Mouse (Mus musculus): ENCODE results near the gene Lrmda. TPM values are rescaled to one million over a fixed set of nuclear protein-coding genes. Genes with fewer than 3 reads are reported as not detected.

Lrmda gene
- polyA plus RNA-seq, 1 experiment from 2014 or later: 0.20 TPM

- Histone ChIP-seq H3K27me3 (ENCODE audit: control insufficient read depth, insufficient read depth, low read length) (no peaks in the 10 kb centered on the region), H3K9me3 (ENCODE audit: control insufficient read depth, low read length) (no peaks in the 10 kb centered on the region), H3K4me2 (ENCODE audit: low read depth, severe bottlenecking) (no peak overlapping the region), H3K27ac (replicated peaks; ENCODE audit: low read depth, low read length) (no peak overlapping the region), H3K4me1 (ENCODE audit: control insufficient read depth, insufficient read depth, low read length) (no peaks in the 10 kb centered on the region), H3K4me3 (ENCODE audit: low read depth, low read length) (no peak overlapping the region), H3K9ac (ENCODE audit: low read length) (no peak overlapping the region), H3K36me3 (ENCODE audit: control insufficient read depth, insufficient read depth, low read length) (no peaks in the 10 kb centered on the region)
- ATAC-seq (ENCODE audit: insufficient number of reproducible peaks, low FRiP score, low TSS enrichment, low read depth) (no peak), DNase-seq (ENCODE audit: low spot score) (no peak)
- WGBS: 93% methylated on average over 4 of the region's 4 CpGs
Observed at GRCm38 (mm10) chr14:22841136-22841535, 821.6 kb downstream of the Lrmda start.

DNA sequence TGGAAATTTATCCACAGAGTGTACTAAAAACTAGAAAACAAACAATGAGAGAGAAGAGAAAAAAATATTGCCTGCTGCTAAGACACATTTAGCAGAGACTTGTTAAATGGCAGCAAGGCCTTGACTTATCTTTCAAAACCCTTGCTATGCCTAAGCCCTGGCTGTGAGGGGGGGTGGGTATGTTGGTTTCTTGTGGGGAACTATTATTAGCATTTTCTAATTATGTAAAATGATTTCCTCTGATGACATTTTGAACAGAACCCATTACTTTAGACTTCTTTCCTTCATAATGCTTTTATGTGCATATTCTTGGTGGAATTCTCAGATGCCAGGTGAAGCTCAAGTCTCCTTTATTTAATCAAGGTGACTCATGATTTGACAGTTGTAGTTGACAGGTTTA is 824.5 kb downstream of the Lrmda start:
- H3K4me1 ChIP-seq (ENCODE audit: control insufficient read depth, insufficient read depth, low read length): peaks cover 2% of the 10 kb centered on the region; the same call in 1 of the 2 replicates
- ATAC-seq (ENCODE audit: insufficient number of reproducible peaks, low FRiP score, low TSS enrichment, low read depth) (no peak), DNase-seq (ENCODE audit: low spot score) (no peak)
- H3K9me3 ChIP-seq (ENCODE audit: control insufficient read depth, low read length): no peaks in the 10 kb centered on the region
- no peak overlapping the region for H3K9ac ChIP-seq (ENCODE audit: low read length)
- H3K27me3 ChIP-seq (ENCODE audit: control insufficient read depth, insufficient read depth, low read length): no peaks in the 10 kb centered on the region
- H3K4me2 ChIP-seq (ENCODE audit: low read depth, severe bottlenecking): no peak overlapping the region
- no peak overlapping the region for H3K27ac ChIP-seq (replicated peaks; ENCODE audit: low read depth, low read length)
- no peaks in the 10 kb centered on the region for H3K36me3 ChIP-seq (ENCODE audit: control insufficient read depth, insufficient read depth, low read length)
- H3K4me3 ChIP-seq (ENCODE audit: low read depth, low read length): no peak overlapping the region

- DNase-seq (ENCODE audit: low spot score): no peak
- Histone ChIP-seq H3K9me3 (ENCODE audit: control insufficient read depth, low read length) (no peaks in the 10 kb centered on the region), H3K27me3 (ENCODE audit: control insufficient read depth, insufficient read depth, low read length) (no peaks in the 10 kb centered on the region), H3K4me1 (ENCODE audit: control insufficient read depth, insufficient read depth, low read length) (peaks cover 2% of the 10 kb centered on the region; the same call in 1 of the 2 replicates), H3K36me3 (ENCODE audit: control insufficient read depth, insufficient read depth, low read length) (no peaks in the 10 kb centered on the region), H3K27ac (replicated peaks; ENCODE audit: low read depth, low read length) (no peak overlapping the region), H3K9ac (ENCODE audit: low read length) (no peak overlapping the region), H3K4me3 (ENCODE audit: low read depth, low read length) (no peak overlapping the region), H3K4me2 (ENCODE audit: low read depth, severe bottlenecking) (no peak overlapping the region)
- ATAC-seq (ENCODE audit: insufficient number of reproducible peaks, low FRiP score, low TSS enrichment, low read depth): no peak
- WGBS: 83% methylated on average over 4 of the region's 4 CpGs
Observed at GRCm38 (mm10) chr14:22845401-22845800, 825.9 kb downstream of the Lrmda start.

DNA sequence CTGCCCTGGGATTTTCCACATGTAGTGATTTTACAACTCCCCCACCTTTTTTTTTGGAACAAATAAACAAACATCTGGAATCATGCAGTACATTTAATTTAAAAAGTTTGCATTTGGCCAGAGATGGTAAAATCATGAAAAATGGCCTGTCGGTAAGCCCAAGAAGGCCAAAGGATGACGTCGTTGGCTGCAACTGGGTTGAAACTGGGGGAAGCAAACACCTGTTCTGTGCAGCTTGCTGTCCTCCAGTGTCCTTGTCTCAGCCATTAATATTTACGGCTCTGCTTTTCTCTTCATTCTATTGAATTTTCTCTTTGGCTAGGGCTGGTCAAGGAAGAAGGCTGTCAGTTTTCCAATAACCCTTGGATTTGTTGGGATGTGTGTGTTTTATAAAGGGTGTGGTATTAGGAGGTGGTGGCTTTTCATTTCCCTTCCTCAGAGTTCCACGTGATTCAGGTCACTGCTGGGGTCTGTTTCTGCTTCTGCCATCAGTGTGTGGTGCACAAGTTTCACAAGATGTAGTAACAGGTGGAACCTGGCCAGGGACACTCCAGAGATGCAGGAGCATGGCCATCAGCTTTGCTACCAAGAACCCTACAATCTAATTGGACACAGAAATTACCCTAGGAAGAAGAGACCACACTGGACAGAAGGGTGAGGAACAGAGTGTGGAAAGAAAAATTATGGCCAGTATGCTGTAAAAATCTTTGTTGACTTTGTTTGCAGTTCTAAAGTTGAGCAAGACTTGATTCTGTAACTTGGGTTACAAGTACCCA is 827.7 kb downstream of the Lrmda start:
- H3K4me3 ChIP-seq (ENCODE audit: low read depth, low read length): no peak overlapping the region
- no peaks in the 10 kb centered on the region for H3K9me3 ChIP-seq (ENCODE audit: control insufficient read depth, low read length)
- 64% methylated on average over 5 of the region's 5 CpGs for WGBS
- no peak for ATAC-seq (ENCODE audit: insufficient number of reproducible peaks, low FRiP score, low TSS enrichment, low read depth)
- no peak overlapping the region for H3K4me2 ChIP-seq (ENCODE audit: low read depth, severe bottlenecking)
- no peaks in the 10 kb centered on the region for H3K36me3 ChIP-seq (ENCODE audit: control insufficient read depth, insufficient read depth, low read length)
- H3K27ac ChIP-seq (replicated peaks; ENCODE audit: low read depth, low read length): no peak overlapping the region
- H3K9ac ChIP-seq (ENCODE audit: low read length): no peak overlapping the region
- H3K4me1 ChIP-seq (ENCODE audit: control insufficient read depth, insufficient read depth, low read length): peaks cover 2% of the 10 kb centered on the region; the same call in 1 of the 2 replicates
- no peak for DNase-seq (ENCODE audit: low spot score)
- H3K27me3 ChIP-seq (ENCODE audit: control insufficient read depth, insufficient read depth, low read length): no peaks in the 10 kb centered on the region

- no peaks in the 10 kb centered on the region for H3K36me3 ChIP-seq (ENCODE audit: control insufficient read depth, insufficient read depth, low read length)
- H3K4me3 ChIP-seq (ENCODE audit: low read depth, low read length): no peak overlapping the region
- H3K27ac ChIP-seq (replicated peaks; ENCODE audit: low read depth, low read length): no peak overlapping the region
- DNase-seq (ENCODE audit: low spot score) (no peak), ATAC-seq (ENCODE audit: insufficient number of reproducible peaks, low FRiP score, low TSS enrichment, low read depth) (no peak)
- no peak overlapping the region for H3K9ac ChIP-seq (ENCODE audit: low read length)
- no peaks in the 10 kb centered on the region for H3K27me3 ChIP-seq (ENCODE audit: control insufficient read depth, insufficient read depth, low read length)
- peaks cover 2% of the 10 kb centered on the region; the same call in 1 of the 2 replicates for H3K4me1 ChIP-seq (ENCODE audit: control insufficient read depth, insufficient read depth, low read length)
- H3K4me2 ChIP-seq (ENCODE audit: low read depth, severe bottlenecking): no peak overlapping the region
- WGBS: 91% methylated on average over 2 of the region's 2 CpGs
- no peaks in the 10 kb centered on the region for H3K9me3 ChIP-seq (ENCODE audit: control insufficient read depth, low read length)
Observed at GRCm38 (mm10) chr14:22849108-22849507, 829.6 kb downstream of the Lrmda start.

- H3K36me3 ChIP-seq (ENCODE audit: control insufficient read depth, insufficient read depth, low read length): no peaks in the 10 kb centered on the region
- ATAC-seq (ENCODE audit: insufficient number of reproducible peaks, low FRiP score, low TSS enrichment, low read depth) (no peak), DNase-seq (ENCODE audit: low spot score) (no peak)
- H3K27me3 ChIP-seq (ENCODE audit: control insufficient read depth, insufficient read depth, low read length): no peaks in the 10 kb centered on the region
- no peak overlapping the region for H3K9ac ChIP-seq (ENCODE audit: low read length)
- WGBS: 68% methylated on average over 4 of the region's 4 CpGs
- H3K9me3 ChIP-seq (ENCODE audit: control insufficient read depth, low read length): no peaks in the 10 kb centered on the region
- no peak overlapping the region for H3K4me3 ChIP-seq (ENCODE audit: low read depth, low read length)
- H3K4me1 ChIP-seq (ENCODE audit: control insufficient read depth, insufficient read depth, low read length): peaks cover 10% of the 10 kb centered on the region; the same call in 1 of the 2 replicates
- no peak overlapping the region for H3K4me2 ChIP-seq (ENCODE audit: low read depth, severe bottlenecking)
- H3K27ac ChIP-seq (replicated peaks; ENCODE audit: low read depth, low read length): no peak overlapping the region
Observed at GRCm38 (mm10) chr14:22860631-22861030, 841.1 kb downstream of the Lrmda start.

GRCm38 (mm10) chr14:22864132-22864531 is 844.6 kb downstream of the Lrmda start:
- Histone ChIP-seq H3K27ac (replicated peaks; ENCODE audit: low read depth, low read length) (no peak overlapping the region; the same call in 1 of the 2 replicates), H3K4me3 (ENCODE audit: low read depth, low read length) (no peak overlapping the region), H3K9ac (ENCODE audit: low read length) (no peak overlapping the region), H3K9me3 (ENCODE audit: control insufficient read depth, low read length) (no peaks in the 10 kb centered on the region), H3K4me1 (ENCODE audit: control insufficient read depth, insufficient read depth, low read length) (peaks cover 10% of the 10 kb centered on the region; the same call in 1 of the 2 replicates), H3K4me2 (ENCODE audit: low read depth, severe bottlenecking) (no peak overlapping the region), H3K36me3 (ENCODE audit: control insufficient read depth, insufficient read depth, low read length) (no peaks in the 10 kb centered on the region), H3K27me3 (ENCODE audit: control insufficient read depth, insufficient read depth, low read length) (no peaks in the 10 kb centered on the region)
- whole genome bisulfite sequencing: 12% methylated on average over 7 of the region's 7 CpGs
- DNase-seq (ENCODE audit: low spot score): peak; percentile 59
- peak; percentile 44; the same call in 1 of the 2 replicates for ATAC-seq (ENCODE audit: insufficient number of reproducible peaks, low FRiP score, low TSS enrichment, low read depth)

DNA sequence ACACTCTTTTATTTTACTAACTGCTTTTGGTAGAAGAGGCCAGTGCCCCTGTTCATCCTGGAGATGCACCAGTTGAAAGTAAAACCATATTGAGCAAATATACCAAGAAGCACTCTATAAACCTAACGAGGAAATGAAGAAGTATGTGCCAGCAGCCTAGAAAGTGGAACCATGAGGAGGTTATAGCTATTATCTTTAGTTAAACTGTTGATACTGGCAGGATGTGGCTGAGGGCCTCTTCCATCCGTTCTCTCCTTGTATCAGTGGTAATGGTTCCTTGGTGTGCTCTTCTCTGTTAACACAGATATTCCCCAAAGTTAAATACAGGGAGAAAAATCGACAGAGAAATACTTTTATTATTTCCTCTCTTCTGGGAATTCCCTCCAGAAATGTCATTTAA is 855.1 kb downstream of the Lrmda start:
- no peaks in the 10 kb centered on the region for H3K9me3 ChIP-seq (ENCODE audit: control insufficient read depth, low read length)
- no peak for ATAC-seq (ENCODE audit: insufficient number of reproducible peaks, low FRiP score, low TSS enrichment, low read depth)
- H3K27me3 ChIP-seq (ENCODE audit: control insufficient read depth, insufficient read depth, low read length): no peaks in the 10 kb centered on the region
- H3K4me2 ChIP-seq (ENCODE audit: low read depth, severe bottlenecking): no peak overlapping the region
- no peak overlapping the region for H3K9ac ChIP-seq (ENCODE audit: low read length)
- H3K27ac ChIP-seq (replicated peaks; ENCODE audit: low read depth, low read length): no peak overlapping the region
- WGBS: 84% methylated on average over 3 of the region's 3 CpGs
- no peaks in the 10 kb centered on the region; the same call in 1 of the 2 replicates for H3K4me1 ChIP-seq (ENCODE audit: control insufficient read depth, insufficient read depth, low read length)
- H3K4me3 ChIP-seq (ENCODE audit: low read depth, low read length): no peak overlapping the region
- DNase-seq (ENCODE audit: low spot score): no peak
- H3K36me3 ChIP-seq (ENCODE audit: control insufficient read depth, insufficient read depth, low read length): no peaks in the 10 kb centered on the region
